ENCODE assay signal across 12 mouse cellular contexts in the genomic region with DNA sequence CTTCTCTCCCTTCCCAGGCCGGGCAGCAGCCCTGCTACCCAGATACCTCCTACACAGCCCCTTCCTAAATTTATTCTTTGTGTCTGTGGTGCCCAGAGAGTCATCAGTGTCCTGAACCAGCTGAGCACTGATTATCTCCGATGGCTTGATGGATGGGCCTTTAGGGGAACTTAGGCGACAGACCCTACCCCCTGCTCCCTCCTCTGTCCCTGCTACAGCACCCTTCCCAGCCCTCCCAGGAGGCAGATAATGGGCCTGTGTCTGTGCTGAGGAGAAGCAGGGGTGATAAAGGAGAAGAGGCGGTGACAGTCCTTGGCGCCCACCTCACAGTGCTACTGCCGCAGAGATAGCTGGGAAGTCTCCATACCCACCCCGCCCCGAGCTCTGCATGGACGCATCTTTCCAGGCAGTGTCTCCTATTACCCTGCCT. TPM values are rescaled to one million over a fixed set of nuclear protein-coding genes. Genes with fewer than 3 reads are reported as not detected.
DNase-seq lines count a peak whose midpoint lies in the region; ATAC-seq lines count a peak whose summit lies in the region.
"Had no signal": no experiment of that assay in that cellular context is flagged by ENCODE, and none has a peak within 500 bp of the region (broad histone marks: within the 10 kb centered on the region; RNA-seq: fewer than 3 reads in every experiment).

No protein-coding gene starts in this region.

- H3K9me3 ChIP-seq in heart, embryonic 16.5 days (replicated peaks; ENCODE audit: control insufficient read depth, low read length), result no peaks in the 10 kb centered on the region
- H3K9me3 ChIP-seq in neural tube, embryonic 11.5 days (ENCODE audit: control insufficient read depth, low read length), result no peaks in the 10 kb centered on the region

- H3K27me3 ChIP-seq in heart, embryonic 16.5 days (ENCODE audit: control insufficient read depth, insufficient read depth, low read length), result no peaks in the 10 kb centered on the region
- no peaks in the 10 kb centered on the region for H3K27me3 ChIP-seq in neural tube, embryonic 11.5 days (ENCODE audit: control insufficient read depth, insufficient read depth, low read length)

- ATAC-seq in heart, embryonic 16.5 days (replicated peaks; ENCODE audit: extremely low read depth, insufficient read depth, low FRiP score), result 0 out of 2 replicates have a peak, but pooled peaks have one; percentile 23
- ATAC-seq in neural tube, embryonic 11.5 days (ENCODE audit: insufficient read depth, low FRiP score, low TSS enrichment), result peak; percentile 82

- 37% methylated on average over 9 of the region's 9 CpGs for WGBS in heart, embryonic 16.5 days
- 29% methylated on average over 9 of the region's 9 CpGs for WGBS in neural tube, embryonic 11.5 days

- no peak overlapping the region for H3K27ac ChIP-seq in heart, embryonic 16.5 days (ENCODE audit: low read length)
- H3K27ac ChIP-seq in neural tube, embryonic 11.5 days (ENCODE audit: low read depth, low read length), result peak overlapping the region; percentile 79

- 0 out of 2 replicates have a peak overlapping the region, but pooled peaks have one; percentile 13 for H3K9ac ChIP-seq in heart, embryonic 16.5 days (ENCODE audit: low read length)
- peak overlapping the region; percentile 35; the same call in 1 of the 2 replicates for H3K9ac ChIP-seq in neural tube, embryonic 11.5 days (ENCODE audit: low read length)

- H3K36me3 ChIP-seq in heart, embryonic 16.5 days (ENCODE audit: control insufficient read depth, insufficient read depth), result no peaks in the 10 kb centered on the region
- H3K36me3 ChIP-seq in neural tube, embryonic 11.5 days (ENCODE audit: control insufficient read depth, insufficient read depth, low read length), result no peaks in the 10 kb centered on the region

- H3K4me3 ChIP-seq in heart, embryonic 16.5 days (ENCODE audit: low read length), result no peak overlapping the region
- no peak overlapping the region for H3K4me3 ChIP-seq in neural tube, embryonic 11.5 days (ENCODE audit: low read depth, low read length)

- peak; percentile 29 for DNase-seq in embryo, embryonic 10 days (ENCODE audit: low spot score)
- no peak for DNase-seq in embryo, embryonic 11 days
- no peak for DNase-seq in heart, adult 8-10 months (ENCODE audit: low spot score)
- DNase-seq in neural tube, embryonic 11.5 days (ENCODE audit: low spot score), result peak; percentile 71
- DNase-seq in neural tube, embryonic 10.5 days (ENCODE audit: extremely low spot score, low spot score), result no peak
- DNase-seq in layer of hippocampus, postnatal 10 days (ENCODE audit: low spot score in 2 of 2), result no peak
- DNase-seq in layer of hippocampus, adult 8-10 months (ENCODE audit: low spot score in 2 of 2), result no peak
- DNase-seq: adrenal gland, adult 8-10 months; cerebellum, postnatal 25 days; left cerebral cortex, postnatal 4 days; lung, adult 18-20 months had no signal

- H3K4me2 ChIP-seq in heart, embryonic 16.5 days (ENCODE audit: low read depth, low read length), result no peak overlapping the region
- 0 out of 2 replicates have a peak overlapping the region, but pooled peaks have one; percentile 8 for H3K4me2 ChIP-seq in neural tube, embryonic 11.5 days (ENCODE audit: low read depth)

- peaks cover 23% of the 10 kb centered on the region for H3K4me1 ChIP-seq in heart, embryonic 16.5 days (ENCODE audit: control insufficient read depth, insufficient read depth, low read length)
- H3K4me1 ChIP-seq in neural tube, embryonic 11.5 days (ENCODE audit: control insufficient read depth, insufficient read depth, low read length), result peaks cover 44% of the 10 kb centered on the region

RNA-seq across cellular contexts. Expression of a gene that starts 11.0 kb away (rescaled TPM):
- 1.7 and 2.0 TPM in 2 replicates for polyA plus RNA-seq in heart, embryonic 16.5 days (2015; fragmentation: Nextera tagmentation; extraction: Ambion mirVana)
- 1 to 10 TPM; 1.6 to 3.5 (median 2.2) TPM for total RNA-seq in heart, adult 8-10 months (2022)
- 10.3 and 10.9 TPM in 2 replicates for polyA plus RNA-seq in neural tube, embryonic 11.5 days (2014; fragmentation: Nextera tagmentation; extraction: Ambion mirVana)
- 100 to 1,000 TPM in 1 of 2 experiments, 10 to 100 TPM in 1; 96.1 to 106 TPM for total RNA-seq in layer of hippocampus, postnatal 10 days (2021)
- 10 to 100 TPM; 56.8 to 64.0 (median 59.8) TPM for total RNA-seq in layer of hippocampus, adult 8-10 months (2022)

Comparison
In these comparisons a context has a peak if more than half of its experiments do, and no peak if none do; other contexts are left out.
1. DNase-seq: peak in embryo, embryonic 10 days (single experiment) and neural tube, embryonic 11.5 days (single experiment); none in embryo, embryonic 11 days (single experiment), heart, adult 8-10 months (single experiment), neural tube, embryonic 10.5 days (single experiment), layer of hippocampus, postnatal 10 days (0 of 2) and layer of hippocampus, adult 8-10 months (0 of 2).
2. RNA of a gene that starts 11.0 kb away (total RNA-seq): 96.1 to 106 TPM in layer of hippocampus, postnatal 10 days and 56.8 to 64.0 TPM in layer of hippocampus, adult 8-10 months; 1.6 to 3.5 TPM in heart, adult 8-10 months; every median in the first group is over 10 times any median in the second.